Mouse (Mus musculus): ENCODE measurements at regions not wholly inside any gene's neighbourhood (a gene's known extent, or its start where the extent isn't known, plus 50 kb on each side); places are given as distances from the start of the nearest gene placed in this dataset.

GRCm38 (mm10) chr13:37197136-37197535, 147.1 kb upstream of the F13a1 start:
- H3K36me3 ChIP-seq: no peaks in the 10 kb centered on the region
- ATAC-seq (ENCODE audit: insufficient number of reproducible peaks, insufficient read depth, low FRiP score, low TSS enrichment): no peak
- no peak overlapping the region for H3K4me2 ChIP-seq (replicated peaks)
- no peaks in the 10 kb centered on the region for H3K27me3 ChIP-seq
- no peaks in the 10 kb centered on the region for H3K4me1 ChIP-seq
- H3K9ac ChIP-seq: no peak overlapping the region
- H3K9me3 ChIP-seq: no peaks in the 10 kb centered on the region
- H3K27ac ChIP-seq: no peak overlapping the region
- H3K4me3 ChIP-seq: no peak overlapping the region
- WGBS: 83% methylated on average over 2 of the region's 2 CpGs

- Histone ChIP-seq H3K4me2 (replicated peaks) (no peak overlapping the region), H3K9ac (no peak overlapping the region), H3K4me3 (no peak overlapping the region), H3K27me3 (no peaks in the 10 kb centered on the region), H3K9me3 (no peaks in the 10 kb centered on the region), H3K4me1 (no peaks in the 10 kb centered on the region), H3K27ac (no peak overlapping the region), H3K36me3 (no peaks in the 10 kb centered on the region)
- WGBS: 85% methylated on average over 1 of the region's 1 CpGs
- no peak for ATAC-seq (ENCODE audit: insufficient number of reproducible peaks, insufficient read depth, low FRiP score, low TSS enrichment)
Observed at GRCm38 (mm10) chr13:37195857-37196256, 145.8 kb upstream of the F13a1 start.

GRCm38 (mm10) chr13:37181169-37181787, 131.2 kb upstream of the F13a1 start:
- Histone ChIP-seq H3K4me3 (no peak overlapping the region), H3K27me3 (no peaks in the 10 kb centered on the region), H3K9me3 (no peaks in the 10 kb centered on the region), H3K4me2 (replicated peaks) (no peak overlapping the region), H3K36me3 (no peaks in the 10 kb centered on the region), H3K4me1 (no peaks in the 10 kb centered on the region), H3K27ac (no peak overlapping the region), H3K9ac (no peak overlapping the region)
- 73% methylated on average over 9 of the region's 9 CpGs for WGBS
- ATAC-seq (ENCODE audit: insufficient number of reproducible peaks, insufficient read depth, low FRiP score, low TSS enrichment): no peak

- no peak for ATAC-seq (ENCODE audit: insufficient number of reproducible peaks, insufficient read depth, low FRiP score, low TSS enrichment)
- Histone ChIP-seq H3K27ac (no peak overlapping the region), H3K4me3 (no peak overlapping the region), H3K27me3 (no peaks in the 10 kb centered on the region), H3K4me1 (no peaks in the 10 kb centered on the region), H3K9me3 (no peaks in the 10 kb centered on the region), H3K4me2 (replicated peaks) (no peak overlapping the region), H3K36me3 (no peaks in the 10 kb centered on the region), H3K9ac (no peak overlapping the region)
- WGBS: 83% methylated on average over 1 of the region's 1 CpGs
Observed at GRCm38 (mm10) chr13:37176526-37176925, 126.5 kb upstream of the F13a1 start.

- Histone ChIP-seq H3K27ac (no peak overlapping the region), H3K9me3 (no peaks in the 10 kb centered on the region), H3K4me1 (no peaks in the 10 kb centered on the region), H3K4me3 (no peak overlapping the region), H3K27me3 (no peaks in the 10 kb centered on the region), H3K4me2 (replicated peaks) (no peak overlapping the region), H3K9ac (no peak overlapping the region), H3K36me3 (no peaks in the 10 kb centered on the region)
- 88% methylated on average over 8 of the region's 8 CpGs for WGBS
- ATAC-seq (ENCODE audit: insufficient number of reproducible peaks, insufficient read depth, low FRiP score, low TSS enrichment): no peak
Observed at GRCm38 (mm10) chr13:37175997-37176396, 126.0 kb upstream of the F13a1 start.

DNA sequence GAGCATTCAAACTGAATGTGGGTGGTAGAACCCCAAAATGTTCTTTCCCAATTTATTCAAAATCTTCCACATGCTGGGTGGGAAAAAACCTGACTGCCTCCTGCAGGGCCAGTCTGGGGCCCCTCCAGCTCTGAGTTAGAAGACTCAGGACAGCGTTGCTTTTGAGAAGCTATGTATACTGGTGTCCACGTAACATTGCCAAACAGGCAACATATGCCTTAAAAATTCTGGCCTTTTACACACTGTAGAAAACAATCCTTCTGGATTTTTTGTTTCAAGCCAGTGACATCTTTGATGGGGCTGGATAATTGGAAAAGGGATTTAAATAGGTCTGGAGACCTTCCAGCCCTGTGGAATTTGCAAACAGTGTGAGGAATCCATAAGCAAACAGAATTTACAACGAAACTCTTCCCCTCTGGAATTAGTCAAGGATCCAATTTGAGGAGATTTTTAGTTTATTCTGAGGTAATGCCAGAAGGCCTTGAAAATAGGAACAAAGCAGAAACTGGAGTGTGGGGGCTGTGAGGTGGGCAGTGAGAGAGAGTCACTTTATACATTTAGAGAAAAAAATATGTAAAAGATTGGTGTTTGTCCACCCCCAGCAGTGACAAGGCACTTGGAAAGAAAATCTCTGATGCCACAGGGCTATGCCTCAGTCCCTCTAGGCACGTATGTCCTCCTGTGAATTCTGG, 108.9 kb upstream of the F13a1 start:
- Histone ChIP-seq H3K36me3 (no peaks in the 10 kb centered on the region), H3K9me3 (no peaks in the 10 kb centered on the region), H3K27ac (no peak overlapping the region), H3K4me3 (no peak overlapping the region), H3K27me3 (no peaks in the 10 kb centered on the region), H3K4me1 (no peaks in the 10 kb centered on the region), H3K4me2 (replicated peaks) (no peak overlapping the region), H3K9ac (no peak overlapping the region)
- WGBS: 71% methylated on average over 4 of the region's 4 CpGs
- ATAC-seq (ENCODE audit: insufficient number of reproducible peaks, insufficient read depth, low FRiP score, low TSS enrichment): no peak

DNA sequence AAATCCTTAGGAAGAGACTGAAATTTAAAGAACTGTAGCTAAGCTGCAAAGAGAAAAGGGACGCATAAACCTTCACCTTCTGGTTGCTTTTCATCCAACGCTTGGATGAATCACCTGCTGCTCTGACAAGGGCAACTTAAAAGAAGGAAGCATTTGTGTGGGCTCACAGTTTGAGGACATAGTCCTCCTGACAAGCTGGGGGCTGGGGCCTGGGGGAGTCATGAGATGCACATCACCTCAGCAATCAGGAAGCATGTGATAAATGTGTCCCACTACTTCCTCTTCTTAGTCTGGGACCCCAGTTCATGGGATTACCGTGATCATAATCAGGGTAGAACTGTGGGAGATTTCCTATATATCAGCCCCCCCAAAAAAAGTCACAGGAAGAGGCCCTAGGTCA, 107.8 kb upstream of the F13a1 start:
- no peak overlapping the region for H3K4me2 ChIP-seq (replicated peaks)
- no peak overlapping the region for H3K4me3 ChIP-seq
- H3K27ac ChIP-seq: no peak overlapping the region
- H3K9ac ChIP-seq: no peak overlapping the region
- no peaks in the 10 kb centered on the region for H3K4me1 ChIP-seq
- no peaks in the 10 kb centered on the region for H3K36me3 ChIP-seq
- ATAC-seq (ENCODE audit: insufficient number of reproducible peaks, insufficient read depth, low FRiP score, low TSS enrichment): no peak
- H3K9me3 ChIP-seq: no peaks in the 10 kb centered on the region
- no peaks in the 10 kb centered on the region for H3K27me3 ChIP-seq
- 83% methylated on average over 3 of the region's 3 CpGs for WGBS

DNA sequence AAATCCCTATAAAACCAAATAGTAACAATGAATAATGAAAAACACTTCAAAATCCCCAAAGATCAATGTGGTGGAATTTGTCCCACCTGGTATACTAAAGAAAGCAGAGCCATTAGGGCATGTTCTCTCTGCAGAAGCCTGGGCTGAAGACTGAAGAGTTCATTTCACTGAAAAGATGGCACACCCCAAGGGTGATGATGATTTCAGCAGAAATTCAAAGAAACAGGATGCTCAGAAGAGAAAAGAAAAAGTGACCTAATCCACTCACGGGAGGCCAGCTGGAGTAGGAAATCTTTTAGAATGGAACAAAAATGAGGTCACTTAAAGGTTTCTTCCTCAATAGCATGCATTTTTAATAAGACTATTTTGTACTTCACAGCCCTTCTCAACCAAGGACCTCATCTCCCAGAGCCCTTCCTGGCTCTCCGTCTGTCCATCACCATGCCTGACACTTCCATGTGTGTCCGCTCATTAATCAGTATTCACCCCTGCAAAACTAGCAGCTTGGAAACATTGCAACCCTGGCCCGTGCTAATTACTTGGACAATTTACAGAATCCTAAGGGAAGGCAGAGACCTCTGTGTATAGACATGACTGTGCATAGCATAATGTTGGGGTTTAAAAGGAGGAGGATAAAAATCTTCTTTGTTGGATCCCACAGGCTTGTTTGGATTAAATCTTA, 101.9 kb upstream of the F13a1 start:
- ATAC-seq (ENCODE audit: insufficient number of reproducible peaks, insufficient read depth, low FRiP score, low TSS enrichment): no peak

GRCm38 (mm10) chr13:37149961-37150360, 99.9 kb upstream of the F13a1 start:
- no peak overlapping the region for H3K9ac ChIP-seq
- H3K36me3 ChIP-seq: no peaks in the 10 kb centered on the region
- ATAC-seq (ENCODE audit: insufficient number of reproducible peaks, insufficient read depth, low FRiP score, low TSS enrichment): no peak
- no peaks in the 10 kb centered on the region for H3K4me1 ChIP-seq
- H3K27ac ChIP-seq: no peak overlapping the region
- H3K9me3 ChIP-seq: no peaks in the 10 kb centered on the region
- no peaks in the 10 kb centered on the region for H3K27me3 ChIP-seq
- no peak overlapping the region for H3K4me3 ChIP-seq
- no peak overlapping the region for H3K4me2 ChIP-seq (replicated peaks)
- 90% methylated on average over 1 of the region's 1 CpGs for WGBS

More for the DNA sequence above, 101.9 kb upstream of the F13a1 start:
- H3K4me2 ChIP-seq (replicated peaks): no peak overlapping the region
- no peak overlapping the region for H3K27ac ChIP-seq
- 69% methylated on average over 4 of the region's 4 CpGs for WGBS
- no peak overlapping the region for H3K9ac ChIP-seq
- no peak overlapping the region for H3K4me3 ChIP-seq
- no peaks in the 10 kb centered on the region for H3K9me3 ChIP-seq
- H3K27me3 ChIP-seq: no peaks in the 10 kb centered on the region
- H3K36me3 ChIP-seq: no peaks in the 10 kb centered on the region
- H3K4me1 ChIP-seq: no peaks in the 10 kb centered on the region

- Histone ChIP-seq H3K4me2 (replicated peaks) (no peak overlapping the region), H3K36me3 (no peaks in the 10 kb centered on the region), H3K9me3 (no peaks in the 10 kb centered on the region), H3K27me3 (no peaks in the 10 kb centered on the region), H3K27ac (no peak overlapping the region), H3K9ac (no peak overlapping the region), H3K4me1 (no peaks in the 10 kb centered on the region), H3K4me3 (no peak overlapping the region)
- ATAC-seq (ENCODE audit: insufficient number of reproducible peaks, insufficient read depth, low FRiP score, low TSS enrichment): no peak
- WGBS: 72% methylated on average over 3 of the region's 3 CpGs
Observed at GRCm38 (mm10) chr13:37149066-37149781, 99.2 kb upstream of the F13a1 start.

GRCm38 (mm10) chr13:37148627-37149026, 98.6 kb upstream of the F13a1 start:
- Histone ChIP-seq H3K4me2 (replicated peaks) (no peak overlapping the region), H3K9me3 (no peaks in the 10 kb centered on the region), H3K27ac (no peak overlapping the region), H3K4me3 (no peak overlapping the region), H3K27me3 (no peaks in the 10 kb centered on the region), H3K36me3 (no peaks in the 10 kb centered on the region), H3K4me1 (no peaks in the 10 kb centered on the region), H3K9ac (no peak overlapping the region)
- 76% methylated on average over 1 of the region's 1 CpGs for WGBS
- ATAC-seq (ENCODE audit: insufficient number of reproducible peaks, insufficient read depth, low FRiP score, low TSS enrichment): no peak

GRCm38 (mm10) chr13:37147790-37148189, 97.7 kb upstream of the F13a1 start:
- H3K9ac ChIP-seq: no peak overlapping the region
- 89% methylated on average over 8 of the region's 8 CpGs for WGBS
- H3K4me2 ChIP-seq (replicated peaks): no peak overlapping the region
- no peaks in the 10 kb centered on the region for H3K27me3 ChIP-seq
- H3K4me1 ChIP-seq: no peaks in the 10 kb centered on the region
- no peaks in the 10 kb centered on the region for H3K36me3 ChIP-seq
- no peaks in the 10 kb centered on the region for H3K9me3 ChIP-seq
- H3K4me3 ChIP-seq: no peak overlapping the region
- ATAC-seq (ENCODE audit: insufficient number of reproducible peaks, insufficient read depth, low FRiP score, low TSS enrichment): no peak
- H3K27ac ChIP-seq: no peak overlapping the region

Data from embryonic facial prominence, embryonic 12.5 days (tissue).